Mouse (Mus musculus) C2C12 (cell line): ENCODE results near the gene Sgta.

Experiments used
- CEBPB ChIP-seq: IDR thresholded peaks from one replicate; pipeline ENCODE4 v1.6.1; 2011; ENCODE audit warnings: low read depth, mild to moderate bottlenecking, control low read depth, moderate library complexity
- CTCF ChIP-seq: IDR thresholded peaks from one replicate; pipeline ENCODE4 v1.5.1; 2011; ENCODE audit not compliant: control insufficient read depth, insufficient read depth, insufficient read length
- MAX ChIP-seq: IDR thresholded peaks from one replicate; pipeline ENCODE4 v1.6.1; 2011; ENCODE audit warnings: mild to moderate bottlenecking, control low read depth
- MYOD1 ChIP-seq: IDR thresholded peaks from one replicate; pipeline ENCODE4 v1.6.1; 2011; ENCODE audit warnings: low read depth; ENCODE audit not compliant: control insufficient read depth, insufficient read length
- MYOG ChIP-seq: IDR thresholded peaks from one replicate; pipeline ENCODE4 v1.6.1; 2011; ENCODE audit not compliant: control insufficient read depth, insufficient read length; ENCODE audit errors: extremely low read depth
- USF1 ChIP-seq: IDR thresholded peaks from one replicate; pipeline ENCODE4 v1.6.1; 2011; ENCODE audit warnings: low read depth, mild to moderate bottlenecking, control low read depth, moderate library complexity

DNA sequence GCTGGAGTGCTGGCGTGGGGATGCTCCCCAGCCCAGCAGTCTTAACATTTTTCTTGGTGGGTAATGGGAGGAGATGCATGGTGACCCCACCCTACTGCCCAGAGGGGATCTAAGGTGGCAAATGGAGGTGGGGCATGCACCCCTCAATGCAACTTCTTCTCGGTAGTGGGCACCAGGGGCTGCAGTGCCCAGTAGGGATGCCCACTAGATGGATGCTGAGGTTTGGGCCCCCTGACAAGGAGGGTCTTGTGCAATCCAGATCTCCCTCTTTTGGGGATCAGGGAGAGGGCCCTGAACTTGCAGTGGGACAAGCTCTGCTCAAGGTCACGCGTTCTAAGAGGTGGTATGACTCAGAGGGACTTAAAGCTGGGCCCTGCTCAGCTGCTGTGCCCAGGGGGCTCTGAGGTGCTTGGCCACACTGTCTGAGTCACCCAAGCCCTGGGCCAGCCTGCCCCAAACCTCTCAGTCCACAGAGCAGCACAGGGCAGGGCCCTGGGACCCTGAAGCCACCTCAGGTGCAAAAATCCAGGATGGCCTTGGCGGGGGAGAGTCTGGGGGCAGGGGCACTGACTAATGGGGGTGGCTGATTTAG, 35.5 kb downstream of the Sgta start:
- TF ChIP-seq CTCF = no peak
- TF ChIP-seq USF1 = no peak
- TF ChIP-seq CEBPB = no peak
- no peak for TF ChIP-seq MAX
- no peak for TF ChIP-seq MYOG
- peak; percentile 9 for TF ChIP-seq MYOD1
